Mouse (Mus musculus): ENCODE results near the gene Jmjd6.
"Not testable (repeated sequence)": the region's sequence is repeated elsewhere in the genome, so short reads cannot be mapped to it uniquely, and the experiment has no call there.

The Jmjd6 gene

DNA sequence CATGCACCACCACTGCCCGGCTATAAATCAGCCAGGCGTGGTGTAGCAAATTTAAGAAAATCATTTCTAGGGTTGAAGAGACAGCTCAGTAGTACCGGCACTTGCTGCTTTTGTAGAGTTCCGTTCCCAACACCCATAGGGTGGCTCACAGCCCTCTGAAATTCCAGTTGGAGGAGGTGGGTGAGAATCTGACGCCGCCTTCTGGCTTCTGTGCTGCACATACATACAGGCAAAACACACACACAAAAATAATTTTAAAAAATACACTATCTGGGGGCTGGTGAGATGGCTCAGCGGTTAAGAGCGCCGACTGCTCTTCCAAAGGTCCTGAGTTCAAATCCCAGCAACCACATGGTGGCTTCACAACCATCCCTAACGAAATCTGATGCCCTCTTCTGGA, 19.4 kb downstream of the Jmjd6 start:
- not testable (repeated sequence) for DNase-seq (ENCODE audit: low read depth)

DNA sequence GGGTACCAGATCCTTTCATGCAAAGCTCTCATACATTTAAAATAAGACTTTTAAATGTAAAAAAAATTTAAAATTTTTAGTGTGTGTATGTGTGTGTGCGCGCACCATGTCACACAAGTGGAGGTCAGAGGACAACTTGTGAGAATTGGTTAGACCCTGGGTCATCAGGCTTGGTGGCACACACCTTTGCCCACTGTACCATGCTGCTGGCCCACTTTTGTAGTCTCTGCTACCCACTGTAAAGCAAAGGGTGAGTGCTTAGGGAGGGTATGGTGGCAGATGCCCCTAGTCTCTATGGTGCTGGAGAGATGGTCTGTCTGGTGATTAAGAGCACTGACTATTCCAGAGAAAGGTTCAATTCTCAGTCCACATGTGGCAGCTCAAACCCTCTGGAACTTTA, 20.0 kb downstream of the Jmjd6 start:
- DNase-seq (ENCODE audit: low read depth), result no peak

DNA sequence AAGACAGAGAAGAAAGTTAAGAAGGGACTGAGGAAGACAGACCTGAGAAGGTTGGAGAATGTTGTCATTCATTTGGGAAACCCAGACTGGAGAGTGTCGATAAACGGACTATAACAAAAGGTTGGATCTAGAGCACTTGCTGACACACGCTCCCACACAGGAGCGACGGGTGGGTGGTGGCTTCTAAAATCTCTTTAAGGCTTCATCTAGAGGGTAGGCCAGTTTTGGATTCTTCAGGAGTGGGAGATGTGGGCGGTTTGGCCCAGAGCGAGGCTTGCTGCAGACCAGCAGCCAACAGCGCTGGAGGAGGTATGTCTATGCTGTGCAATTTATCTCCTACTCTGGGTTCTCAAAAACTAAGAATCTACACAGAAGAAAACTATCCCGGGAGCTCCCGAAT, 20.6 kb downstream of the Jmjd6 start:
- no peak for DNase-seq (ENCODE audit: low read depth)

DNA sequence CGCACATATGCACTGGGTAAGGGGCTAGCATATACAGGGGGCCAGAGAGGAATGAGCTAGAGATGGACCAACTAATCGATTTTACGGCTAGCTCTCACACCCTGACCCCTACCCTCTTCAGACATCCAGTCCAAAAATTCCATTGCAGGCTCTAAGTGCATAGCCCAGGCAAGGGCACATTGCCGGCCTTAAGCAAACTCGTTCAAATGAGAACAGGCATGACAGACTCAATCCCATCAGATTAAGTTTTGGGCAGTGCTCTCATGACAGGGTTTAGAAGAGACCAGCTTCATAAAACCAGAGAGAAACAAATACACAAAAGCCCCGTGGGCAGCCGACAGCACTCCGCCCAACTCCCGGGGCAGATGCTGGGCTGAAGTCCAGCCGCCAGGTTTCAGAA, 21.0 kb downstream of the Jmjd6 start:
- DNase-seq (ENCODE audit: low read depth), result no peak

DNA sequence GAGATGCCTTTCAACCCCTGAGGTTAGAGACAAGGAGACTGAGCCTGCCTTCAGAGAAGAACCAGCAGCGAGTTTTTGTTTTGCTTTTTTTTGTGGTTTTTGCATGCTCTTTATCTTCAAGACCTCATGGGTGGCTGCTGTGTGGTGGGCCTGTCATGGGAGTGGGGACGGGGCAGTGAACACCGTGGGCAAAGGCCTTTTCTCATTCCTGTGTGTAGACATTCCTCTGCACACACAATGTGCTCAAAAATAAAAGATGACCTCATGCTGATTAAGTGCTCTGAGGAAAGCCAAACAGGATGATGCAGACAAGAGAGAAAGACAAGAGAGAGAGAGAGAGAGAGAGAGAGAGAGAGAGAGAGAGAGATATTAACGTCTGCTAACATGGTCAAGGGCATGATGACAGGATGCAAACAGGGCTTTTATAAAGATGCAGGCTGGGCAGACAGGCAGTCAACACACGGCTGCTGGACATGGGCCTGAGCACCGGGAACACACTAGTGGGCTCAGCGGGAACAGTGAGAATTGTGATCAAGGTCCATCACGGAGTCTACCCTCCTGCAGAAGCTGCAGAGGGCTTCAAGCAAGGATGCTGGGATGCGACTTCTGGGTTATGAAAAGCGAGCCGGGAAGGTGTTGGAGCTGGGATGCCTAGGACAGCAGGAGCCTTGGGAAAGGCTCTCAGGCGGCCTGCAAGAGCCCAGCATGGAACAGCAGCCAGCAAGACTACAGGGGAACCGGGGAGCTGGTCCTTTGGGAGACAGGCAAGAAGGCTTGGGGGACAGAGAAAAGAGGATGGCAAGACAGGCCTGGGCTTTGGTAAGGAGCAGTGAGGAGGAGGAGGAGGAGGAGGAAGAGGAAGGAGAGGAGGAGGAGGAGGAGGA, 21.9 kb downstream of the Jmjd6 start:
- no peak for DNase-seq (ENCODE audit: low read depth)

DNA sequence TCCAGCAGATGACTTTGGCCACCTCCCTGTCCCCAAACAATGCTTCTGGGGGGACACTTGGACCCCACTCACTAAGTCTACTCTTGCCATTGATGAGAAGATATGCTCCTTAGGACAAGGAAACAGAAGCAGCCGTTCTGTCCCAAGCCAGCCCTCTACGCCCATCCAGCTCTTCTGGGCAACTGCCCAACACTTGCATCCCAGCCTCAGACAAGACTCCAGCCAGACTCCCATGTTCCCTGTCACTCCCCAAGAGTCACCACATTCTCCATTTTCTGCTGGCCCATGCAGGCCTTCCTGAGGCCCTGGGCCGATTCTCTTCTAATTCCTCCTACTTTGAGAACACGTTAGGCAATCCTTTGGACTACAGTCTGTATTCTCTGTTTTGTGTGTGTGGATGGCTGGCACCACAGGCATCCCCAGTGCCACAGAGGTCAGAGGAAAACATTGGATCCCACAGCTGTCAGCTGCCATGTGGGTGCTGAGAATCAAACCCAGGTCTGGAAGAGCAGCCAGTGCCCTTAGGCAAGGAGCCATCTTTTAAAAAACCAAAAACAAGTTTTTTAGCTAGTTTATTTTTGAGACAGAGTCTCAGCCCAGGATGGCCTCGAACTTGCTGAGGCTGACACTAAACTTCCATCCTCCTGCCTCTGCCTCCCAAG, 23.2 kb downstream of the Jmjd6 start:
- DNase-seq (ENCODE audit: low read depth), result no peak

DNA sequence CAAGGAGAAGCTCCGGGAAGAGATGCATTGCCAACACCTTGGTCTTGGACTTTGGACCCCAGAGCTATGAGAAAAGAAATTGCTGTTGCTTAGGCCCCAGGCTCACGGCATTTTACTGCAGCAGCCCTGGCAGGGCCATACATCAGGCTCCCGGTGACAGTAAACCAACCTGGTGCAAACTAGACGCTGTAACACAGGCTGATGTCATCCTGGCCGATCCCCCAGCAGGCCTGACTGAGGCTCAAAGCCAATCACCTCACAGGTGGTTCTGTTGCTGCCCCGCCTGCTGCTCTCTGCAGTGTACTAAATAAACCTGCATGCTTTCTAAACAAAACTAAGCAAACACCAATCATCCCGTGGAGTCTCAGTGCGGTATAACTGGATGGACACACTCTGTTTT, 24.5 kb downstream of the Jmjd6 start:
- no peak for DNase-seq (ENCODE audit: low read depth)

DNA sequence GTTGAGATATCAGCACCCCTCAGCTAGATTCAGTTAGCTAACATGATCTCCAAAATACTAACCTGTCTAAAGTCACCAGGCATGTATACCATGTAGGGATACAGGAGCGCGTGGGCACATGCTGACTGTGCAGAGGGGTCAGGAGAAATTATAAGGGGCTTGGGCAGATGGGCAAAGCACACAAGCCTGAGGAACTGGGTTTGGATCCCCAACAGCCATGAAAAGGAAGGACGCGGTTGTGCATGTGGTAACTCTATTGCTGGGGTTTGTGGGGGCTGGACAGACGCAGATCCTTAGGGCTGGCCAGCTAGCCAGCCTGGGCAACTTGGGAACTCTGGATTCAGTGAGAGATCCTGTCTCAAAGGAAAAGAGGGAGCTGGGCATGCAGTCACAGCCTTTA, 25.7 kb downstream of the Jmjd6 start:
- no peak for DNase-seq (ENCODE audit: low read depth)

DNA sequence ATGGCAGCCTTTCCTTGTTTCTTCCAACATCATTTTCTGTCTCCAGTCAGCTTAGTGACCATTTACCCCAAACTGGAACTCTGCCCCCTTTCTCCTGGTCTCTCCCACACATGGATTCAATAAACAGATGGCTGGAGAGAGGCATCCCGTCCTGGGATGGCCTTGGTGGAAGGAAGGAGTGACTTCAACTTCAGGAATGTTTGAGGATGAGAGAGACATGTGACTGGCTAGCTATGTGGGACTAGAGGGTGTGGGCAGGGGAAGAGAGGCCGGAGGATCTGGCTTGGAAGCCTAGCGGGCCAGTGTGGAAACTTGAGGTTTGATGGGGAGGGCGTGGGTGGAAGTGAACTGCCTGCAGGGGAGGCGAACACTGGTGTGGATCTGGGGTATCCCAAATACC, 26.5 kb downstream of the Jmjd6 start:
- DNase-seq (ENCODE audit: low read depth), result no peak

DNA sequence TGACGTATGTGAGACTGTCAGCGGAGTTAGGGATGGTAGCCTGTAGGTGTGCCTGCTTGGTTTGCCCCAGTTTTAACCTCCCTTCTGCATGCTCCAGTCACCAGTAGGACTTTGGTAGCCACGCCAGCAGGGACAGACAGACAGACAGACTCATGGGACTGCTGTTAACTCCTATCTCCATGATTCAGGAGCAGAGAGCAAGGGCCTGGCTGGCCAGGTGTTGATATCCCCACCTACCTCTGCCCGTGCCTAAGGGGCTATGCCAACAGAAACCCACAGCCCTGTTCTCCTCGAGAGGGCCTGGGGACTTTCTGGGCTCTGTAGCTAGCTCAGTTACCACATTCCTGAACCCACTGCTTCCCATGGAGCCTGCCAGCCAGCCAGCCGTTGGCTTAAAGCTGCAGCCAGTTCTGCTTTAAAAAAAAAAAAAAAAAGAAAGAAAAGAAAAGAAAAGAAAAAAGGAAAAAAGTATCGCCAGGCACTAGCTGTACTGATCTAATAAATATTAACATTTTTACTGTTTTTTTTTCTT, 28.3 kb downstream of the Jmjd6 start:
- DNase-seq (ENCODE audit: low read depth), result no peak

DNA sequence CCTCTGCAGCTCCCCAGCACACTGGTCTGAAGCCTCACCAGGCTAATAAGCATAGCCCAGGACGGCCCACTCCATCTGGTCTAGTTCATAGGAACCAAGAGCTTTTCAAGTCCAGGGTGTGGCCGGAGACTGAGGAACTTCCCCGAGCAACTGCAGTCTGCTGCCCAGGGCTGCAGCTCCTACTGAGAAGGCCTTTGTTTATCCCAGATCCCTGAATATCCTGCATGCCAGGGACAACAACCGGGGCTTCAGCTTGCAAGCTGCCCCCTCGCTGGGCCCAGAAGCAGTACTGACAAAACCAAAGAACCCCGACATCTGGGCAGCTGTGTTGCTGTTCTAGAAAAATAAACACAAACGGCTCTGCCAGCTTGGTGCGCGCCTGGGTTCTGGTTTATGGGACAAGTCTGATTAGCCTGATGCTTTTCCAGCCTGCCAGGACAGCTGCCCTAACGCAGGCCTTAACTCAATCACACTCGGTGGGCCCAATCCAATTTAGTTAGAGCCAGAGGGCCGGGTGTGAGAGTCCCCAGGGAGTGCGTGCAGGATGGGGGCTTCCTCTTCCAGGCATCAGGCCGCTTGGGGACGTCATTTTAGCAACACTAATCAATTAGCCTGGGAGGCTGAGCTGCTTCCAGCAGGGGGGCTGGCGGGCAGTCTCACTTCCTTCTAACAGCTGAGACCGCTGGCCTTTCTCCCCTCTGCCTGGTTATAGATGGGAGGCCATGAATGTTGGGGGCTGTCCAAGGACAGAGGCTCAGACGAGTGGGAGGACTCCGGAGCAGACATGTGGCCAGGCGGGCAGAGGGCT, 29.0 kb downstream of the Jmjd6 start:
- no peak for DNase-seq (ENCODE audit: low read depth)

DNA sequence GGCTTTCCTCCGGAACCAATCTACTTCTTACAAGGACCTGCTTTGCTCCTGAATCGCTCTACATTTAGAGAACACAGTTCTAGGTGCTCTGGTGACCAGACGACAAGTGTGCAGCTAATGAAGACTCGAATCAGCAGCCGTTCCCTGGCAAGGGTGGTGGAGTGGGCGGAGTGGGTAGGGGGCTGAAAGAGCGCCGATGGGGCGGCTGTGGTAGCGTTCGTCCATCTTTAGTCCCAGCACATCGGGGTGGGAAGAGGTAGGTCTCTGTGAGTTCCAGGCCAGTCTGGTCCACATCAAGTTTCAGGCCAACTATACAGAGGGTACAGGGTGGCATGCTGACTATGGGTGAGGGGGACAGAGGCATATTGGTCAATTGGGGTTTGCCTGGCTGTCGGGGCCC, 29.6 kb downstream of the Jmjd6 start:
- no peak for DNase-seq (ENCODE audit: low read depth)

DNA sequence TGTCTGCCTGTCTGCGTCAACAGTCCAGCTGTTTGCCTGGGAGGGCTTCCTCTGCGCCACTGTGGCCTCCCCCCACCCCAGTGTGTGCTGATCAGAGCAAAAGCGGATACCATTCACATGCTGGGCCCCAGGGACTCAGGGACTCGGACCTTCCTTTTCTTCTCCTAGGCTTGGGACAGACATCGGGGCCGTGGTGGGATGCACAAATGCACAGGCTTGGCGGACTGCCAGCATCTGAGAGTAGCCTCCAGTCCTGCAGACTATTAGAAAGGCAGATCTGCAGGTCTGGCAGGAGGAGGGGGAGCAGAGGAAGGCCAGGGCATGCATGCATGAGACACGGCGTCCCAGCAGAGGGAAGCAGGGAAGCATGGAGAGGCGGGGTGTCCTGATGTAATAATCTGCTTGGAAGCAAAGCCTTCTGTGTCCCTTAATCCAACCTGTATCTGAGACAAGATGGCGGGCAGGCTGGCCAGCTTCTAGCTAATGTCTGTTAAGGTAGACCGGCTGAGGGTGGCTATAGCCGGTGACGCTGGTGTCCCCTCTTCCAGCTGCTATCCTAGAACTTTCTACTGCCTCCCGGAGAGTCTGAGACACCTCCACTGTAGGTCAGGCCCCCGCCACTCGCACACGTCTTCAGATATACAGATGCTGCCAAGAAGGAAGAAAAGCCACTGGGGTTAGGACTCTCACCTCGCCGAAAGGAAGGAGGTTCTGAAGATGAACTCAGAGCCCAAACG, 30.3 kb downstream of the Jmjd6 start:
- no peak for DNase-seq (ENCODE audit: low read depth)

DNA sequence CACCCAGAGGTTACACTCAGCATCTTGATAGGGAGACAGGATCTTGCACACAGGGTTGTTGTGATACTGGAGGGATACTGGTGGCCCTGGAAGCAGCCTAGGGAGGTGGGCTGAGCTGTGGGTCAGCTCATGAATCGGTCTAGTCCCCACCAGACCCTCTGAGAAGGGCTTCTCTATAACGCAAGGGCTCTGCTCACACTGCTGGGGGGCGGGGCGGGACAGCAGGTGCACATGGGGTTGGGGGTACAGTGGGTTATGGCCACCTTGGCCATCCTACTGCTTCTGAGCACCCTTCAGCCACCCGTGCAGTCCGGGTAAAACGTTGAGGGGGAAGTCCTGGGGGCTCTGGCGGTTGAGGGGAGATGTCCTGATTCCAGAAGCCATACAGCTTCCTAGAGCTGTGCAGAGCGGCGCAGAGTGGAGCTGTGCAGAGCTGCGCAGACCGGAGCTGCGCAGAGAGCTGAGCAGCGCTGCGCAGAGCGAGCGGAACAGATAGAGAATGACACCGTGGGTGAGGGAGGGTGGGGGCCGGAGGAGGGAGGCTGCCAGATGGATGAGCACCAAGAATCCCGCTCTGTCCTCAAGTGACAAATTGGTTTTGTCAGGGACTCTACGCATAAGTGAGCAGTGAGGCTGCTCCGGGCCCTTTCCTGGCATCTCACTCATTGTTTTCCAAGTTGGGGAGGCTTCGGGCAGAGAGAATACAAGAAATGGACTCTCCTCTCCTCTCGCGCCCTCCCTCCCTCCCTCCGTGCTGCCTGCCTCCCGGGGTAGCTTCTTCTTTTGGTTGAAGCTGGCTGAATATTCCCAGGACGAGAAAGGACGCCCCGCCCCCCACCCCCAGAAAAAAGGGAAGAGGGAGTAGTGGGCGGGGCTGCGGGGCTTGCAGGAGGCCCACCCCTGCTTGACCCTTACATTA, 32.0 kb downstream of the Jmjd6 start:
- no peak for DNase-seq (ENCODE audit: low read depth)

DNA sequence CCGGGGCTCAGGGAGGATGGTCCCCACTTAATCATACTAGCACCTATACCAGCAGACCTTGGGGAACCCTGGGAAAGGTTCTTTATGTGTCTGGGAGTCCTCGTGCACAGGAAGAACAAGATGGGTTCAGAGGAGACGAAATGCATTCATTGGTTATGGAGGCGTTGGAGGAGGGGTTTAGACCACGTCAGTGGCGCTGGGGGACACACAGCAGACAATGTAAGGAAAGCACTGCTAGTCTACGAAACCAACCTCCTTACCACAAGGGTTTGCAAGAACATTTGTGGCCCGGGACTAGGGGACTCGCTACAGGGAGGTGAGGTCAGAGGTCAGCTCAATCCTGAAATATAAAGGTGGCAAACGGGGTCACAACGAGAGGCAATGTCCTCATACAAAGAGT, 32.7 kb downstream of the Jmjd6 start:
- DNase-seq (ENCODE audit: low read depth), result no peak

DNA sequence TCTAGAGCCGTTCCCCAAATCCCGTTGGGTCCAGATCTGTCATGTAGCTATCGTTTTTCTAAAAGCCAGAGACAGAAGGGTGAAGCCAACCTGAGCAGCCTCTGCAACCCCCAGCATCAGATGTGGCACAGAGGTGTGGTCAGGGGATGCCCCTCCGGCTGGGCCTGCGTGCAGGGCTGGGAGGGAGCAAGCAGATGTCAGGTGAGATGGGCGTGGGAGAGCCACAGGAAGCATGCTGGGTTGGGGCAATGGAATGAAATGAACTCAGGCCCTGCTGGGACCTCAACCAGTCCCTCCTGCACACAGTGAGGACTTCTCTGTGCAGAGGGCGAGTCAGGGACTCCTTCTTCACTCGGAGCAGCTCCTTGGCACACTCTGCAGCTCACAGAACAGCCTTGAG, 33.7 kb downstream of the Jmjd6 start:
- no peak for DNase-seq (ENCODE audit: low read depth)

DNA sequence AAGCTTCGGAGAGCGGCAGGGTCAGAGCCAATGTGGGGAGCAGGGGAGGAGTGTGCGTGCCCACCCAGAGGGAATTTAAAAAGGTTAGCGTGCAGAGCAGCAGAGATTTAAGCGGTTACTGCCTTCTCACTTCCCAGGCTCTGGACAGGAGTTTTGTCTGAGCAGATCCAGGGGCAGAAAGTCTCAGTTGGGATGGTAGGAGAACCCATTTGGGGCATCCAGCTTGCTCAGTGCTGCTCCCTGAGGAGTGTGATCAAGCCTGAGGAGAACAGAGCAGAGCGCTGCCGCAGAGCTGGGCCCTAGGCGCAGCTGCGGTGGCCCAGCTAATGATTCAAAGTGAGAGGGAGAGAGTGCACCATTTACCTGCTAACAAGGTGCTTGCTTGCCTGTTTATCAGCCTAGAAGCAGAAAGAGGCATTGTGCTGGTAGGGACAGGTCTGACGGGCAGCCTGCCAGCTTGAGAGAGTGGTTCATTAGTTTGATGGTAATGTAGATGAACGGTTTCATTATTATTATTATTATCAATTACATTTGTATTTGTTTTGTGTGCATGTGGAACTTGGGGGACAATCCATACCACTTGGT, 34.3 kb downstream of the Jmjd6 start:
- no peak for DNase-seq (ENCODE audit: low read depth)

DNA sequence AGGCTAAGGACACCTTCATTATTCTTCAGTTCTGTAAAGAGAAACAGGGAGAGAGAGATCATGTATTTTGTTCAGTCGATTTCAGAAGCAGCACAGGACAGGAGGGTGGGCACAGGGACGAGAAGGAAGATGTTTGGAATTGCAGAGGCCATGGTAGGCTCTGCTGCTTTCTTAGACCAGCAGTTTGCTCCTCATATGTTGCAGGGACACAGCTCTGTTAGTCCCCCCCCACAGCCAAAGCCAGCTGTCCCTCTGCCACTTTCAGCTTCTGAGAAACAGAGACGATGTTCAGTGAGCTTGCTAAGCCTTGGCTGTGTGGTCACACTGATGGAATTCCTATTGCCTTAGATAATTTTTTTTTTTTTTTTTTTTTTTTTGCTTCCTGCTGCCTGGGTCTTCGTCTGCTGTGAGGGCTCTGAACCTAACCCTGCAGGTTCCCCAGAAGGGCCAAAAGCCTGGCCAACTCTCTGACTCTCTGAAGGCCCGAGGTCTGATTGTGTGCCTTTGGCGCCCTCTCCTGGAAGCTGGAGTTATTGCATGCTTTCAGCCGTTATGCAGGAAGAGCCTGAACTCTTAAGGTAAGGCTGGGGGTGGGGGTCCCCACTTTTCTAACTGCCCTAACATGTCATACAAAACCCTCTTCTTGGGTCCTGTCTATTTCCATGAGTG, 35.2 kb downstream of the Jmjd6 start:
- peak; percentile 60 for DNase-seq (ENCODE audit: low read depth)

DNA sequence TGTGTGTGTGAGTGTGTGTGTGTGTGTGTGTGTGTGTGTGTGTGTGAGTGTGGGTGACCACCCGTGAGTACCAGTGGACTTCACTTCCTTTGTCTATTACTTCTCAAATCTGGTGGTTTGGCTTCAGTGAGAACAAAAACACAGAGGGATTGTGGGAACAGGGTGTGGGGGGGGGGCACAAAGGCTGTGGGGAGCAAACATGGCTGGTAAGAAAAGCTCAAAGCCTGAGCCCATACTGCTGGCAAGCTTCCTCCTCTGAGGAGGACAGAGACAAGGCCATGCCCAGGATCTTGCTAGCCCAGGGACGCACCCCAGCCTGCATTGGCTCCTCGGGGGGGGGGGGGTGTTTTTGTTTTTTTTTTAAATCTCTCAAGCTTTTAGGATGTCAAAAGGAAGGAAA, 35.7 kb downstream of the Jmjd6 start:
- DNase-seq (ENCODE audit: low read depth), result no peak

DNA sequence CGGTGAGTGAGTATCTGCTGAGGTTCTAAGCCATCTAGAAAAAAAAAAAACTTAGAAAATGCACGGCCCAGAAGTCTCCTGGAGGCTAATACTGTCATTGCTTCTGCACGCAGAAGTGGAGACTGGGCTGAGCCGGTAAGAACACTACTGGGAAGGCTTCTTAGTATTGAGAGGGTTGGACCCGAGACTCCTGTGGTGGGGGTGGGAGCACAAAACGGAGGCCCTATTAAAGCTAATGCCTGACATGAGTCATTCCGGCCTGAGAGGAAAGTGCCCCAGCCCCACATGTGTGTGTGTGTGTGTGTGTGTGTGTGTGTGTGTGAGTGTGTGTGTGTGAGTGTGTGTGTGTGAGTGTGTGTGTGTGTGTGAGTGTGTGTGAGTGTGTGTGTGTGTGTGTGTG, 36.1 kb downstream of the Jmjd6 start:
- no peak for DNase-seq (ENCODE audit: low read depth)

All from c-Kit-positive CD71-positive TER-119-negative erythroid progenitor cells, embryonic 14.5 days (primary cell).